Mouse (Mus musculus) embryo, embryonic 11.5 days (tissue): Measurements from ENCODE around the gene Gps1.
"Not testable (repeated sequence)": the region's sequence is repeated elsewhere in the genome, so short reads cannot be mapped to it uniquely, and the experiment has no call there.

Experiments
- DNase-seq: peaks from one replicate; pipeline ENCODE4 v3.0.0-alpha.2; 2012; ENCODE audit warnings: low read depth, low spot score

Gps1 gene

DNA sequence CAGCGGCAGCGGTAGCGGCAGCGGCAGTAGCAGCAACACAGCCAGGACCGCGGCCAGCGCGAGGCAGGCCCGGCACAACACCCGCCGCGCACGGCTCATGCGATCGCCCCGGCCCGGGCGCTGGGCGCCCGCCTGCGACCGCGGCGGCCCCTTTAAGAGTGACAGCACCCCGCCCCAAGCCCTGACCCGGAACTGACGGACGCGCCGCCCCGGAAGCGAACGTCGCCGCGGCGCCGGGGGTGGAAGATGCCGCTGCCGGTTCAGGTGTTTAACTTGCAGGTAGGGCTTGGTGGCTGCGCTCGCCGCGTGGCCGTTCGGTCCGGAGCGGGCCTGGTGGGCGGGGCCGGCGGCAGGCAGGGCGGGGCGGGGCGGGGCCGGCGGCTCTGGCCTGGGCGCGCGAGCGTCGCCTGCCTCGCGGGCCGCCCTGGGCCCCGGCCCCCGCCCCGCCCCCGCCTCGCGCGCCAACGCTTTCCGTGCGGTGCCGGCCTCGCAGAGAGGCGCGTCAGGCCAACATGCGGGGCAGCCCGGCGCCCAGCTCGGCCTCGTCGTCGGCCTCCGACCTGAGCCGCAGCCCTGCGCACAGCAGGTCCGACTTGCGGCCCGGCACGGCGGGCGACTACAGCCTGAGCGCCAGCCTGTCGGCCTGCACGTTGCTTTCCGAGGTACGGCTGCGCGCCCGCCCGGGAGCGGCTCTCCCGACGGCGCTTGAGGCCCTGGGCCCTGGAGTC, at the start of gene Gps1, which contains the start of gene Rfng:
Gene Gps1, plus strand, starts transcription at position 209 of the 728 bp plus-strand sequence.
Gene Rfng, minus strand, starts transcription at position 144 of the 728 bp plus-strand sequence.
- DNase-seq, result peak; percentile 64

DNA sequence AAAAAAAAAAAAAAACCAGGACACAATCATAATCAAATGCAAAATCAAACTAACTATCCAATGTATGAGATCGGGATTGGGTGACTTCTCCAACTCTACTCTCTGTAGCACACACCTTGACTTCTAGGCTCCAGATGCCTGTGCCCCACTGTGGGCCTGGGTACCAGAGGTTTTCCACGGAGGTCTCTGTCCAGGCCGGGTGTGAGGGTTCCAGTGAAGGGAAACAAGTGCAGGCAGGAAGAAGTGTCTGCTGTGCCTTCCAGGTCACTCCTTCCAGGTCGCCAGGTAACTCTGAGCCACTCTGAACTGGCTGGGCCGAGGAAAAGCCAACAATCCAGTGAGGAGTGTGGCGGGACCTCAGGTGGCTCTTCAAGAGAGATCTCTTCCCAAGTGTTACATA, 47.6 kb upstream of the Gps1 start:
- DNase-seq, result no peak

DNA sequence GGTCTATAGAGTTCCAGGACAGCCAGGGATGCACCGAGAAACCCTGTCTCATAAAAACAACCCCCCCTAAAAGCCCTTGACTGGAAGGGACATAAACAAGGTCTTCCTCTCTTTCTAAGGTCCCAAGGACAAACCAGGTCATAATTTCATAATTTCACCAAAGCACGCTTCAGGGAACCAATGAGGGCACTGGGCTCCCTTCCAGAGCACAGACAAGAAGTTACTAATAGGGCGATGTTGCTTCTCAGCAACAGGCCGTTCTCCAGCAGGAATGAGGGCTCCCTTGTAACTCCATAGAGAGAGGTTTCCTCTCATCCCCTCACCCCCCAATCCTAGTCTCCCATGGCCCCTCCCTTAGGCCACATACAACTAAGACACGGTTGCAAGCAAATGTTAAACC, 43.1 kb upstream of the Gps1 start:
- DNase-seq, result no peak

DNA sequence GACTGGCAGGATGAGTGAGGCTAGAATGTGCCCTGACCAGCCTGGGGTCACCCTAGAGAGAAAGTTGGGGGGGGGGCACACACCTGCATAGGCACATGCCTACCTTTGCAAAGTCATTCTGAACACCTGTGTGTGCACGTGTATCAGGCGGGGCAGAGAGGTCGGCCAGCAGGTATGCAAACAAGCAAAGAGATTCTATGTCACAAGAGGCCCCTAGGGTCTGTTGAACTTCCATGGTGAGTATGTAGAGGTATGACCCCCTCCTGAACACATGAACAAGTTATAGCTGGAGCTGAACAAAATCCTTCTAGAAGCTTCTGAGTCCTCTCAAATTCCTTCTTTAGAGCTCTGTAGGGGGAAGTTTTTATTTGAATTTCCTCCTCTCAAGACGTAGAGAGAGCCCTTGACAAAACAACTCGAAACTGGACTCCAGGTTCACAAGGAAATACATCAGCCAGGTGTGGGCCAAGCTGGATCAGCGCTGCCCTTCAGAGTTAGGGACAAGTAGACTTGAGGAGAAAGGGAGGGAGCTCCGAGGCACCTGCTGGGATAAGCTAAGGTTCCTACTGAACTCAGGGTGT, 39.9 kb upstream of the Gps1 start:
- no peak for DNase-seq

DNA sequence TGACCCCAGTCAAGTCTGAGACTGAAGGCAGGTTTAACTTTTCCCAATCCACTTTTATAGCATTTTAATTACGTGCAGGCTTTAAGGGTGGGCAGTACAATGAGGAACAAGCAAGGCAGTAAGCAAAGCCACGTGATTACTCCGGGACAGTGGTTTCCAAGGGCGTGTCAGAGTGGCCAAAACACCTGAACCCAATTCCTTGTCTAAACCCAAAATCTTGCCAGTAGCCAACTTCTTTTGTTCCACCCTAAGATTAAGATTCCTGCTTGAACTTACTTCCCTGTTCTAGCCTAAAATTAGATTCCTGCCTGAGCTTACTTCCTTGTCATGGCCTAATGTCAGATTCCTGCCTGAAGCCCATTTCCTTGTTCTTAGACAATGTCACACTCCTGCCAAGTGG, 36.1 kb upstream of the Gps1 start:
- DNase-seq, result no peak

DNA sequence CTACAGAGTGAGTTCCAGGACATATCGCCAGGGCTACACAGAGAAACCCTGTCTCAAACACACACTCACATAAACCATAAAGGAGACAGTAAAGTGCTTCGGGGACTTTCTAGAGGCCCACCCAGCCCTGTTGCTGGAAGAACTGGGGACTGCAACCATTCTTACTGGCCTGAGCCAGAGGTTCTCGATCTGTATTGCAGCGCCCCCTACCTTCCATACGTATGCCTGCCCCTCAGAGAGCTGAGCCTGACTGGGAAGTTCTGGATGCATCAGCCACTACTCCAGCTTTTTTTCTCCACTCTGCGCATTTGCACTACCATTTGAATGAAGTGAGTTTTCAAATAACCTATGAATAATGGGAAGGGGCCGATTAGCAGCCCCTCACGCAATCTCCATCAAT, 34.6 kb upstream of the Gps1 start:
- no peak for DNase-seq

DNA sequence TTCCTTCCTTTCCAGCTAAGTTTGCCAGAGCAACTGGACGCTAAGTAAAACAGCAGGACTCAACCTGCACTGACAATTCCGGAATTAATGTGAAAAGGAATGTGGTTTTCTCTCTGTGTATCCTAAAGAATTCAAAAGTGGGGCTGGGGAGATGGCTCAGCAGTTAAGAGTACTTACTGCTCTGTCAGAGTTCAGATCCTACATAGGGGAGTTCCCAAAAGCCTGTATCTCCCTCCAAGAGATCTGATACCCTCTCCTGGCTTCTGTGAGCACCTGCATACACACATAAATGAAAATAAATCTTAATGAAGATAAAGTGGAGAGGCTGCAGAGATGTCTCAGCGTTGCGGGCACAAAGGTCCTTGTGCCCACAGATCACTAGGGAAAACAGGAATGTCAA, 32.5 kb upstream of the Gps1 start:
- DNase-seq, result no peak

DNA sequence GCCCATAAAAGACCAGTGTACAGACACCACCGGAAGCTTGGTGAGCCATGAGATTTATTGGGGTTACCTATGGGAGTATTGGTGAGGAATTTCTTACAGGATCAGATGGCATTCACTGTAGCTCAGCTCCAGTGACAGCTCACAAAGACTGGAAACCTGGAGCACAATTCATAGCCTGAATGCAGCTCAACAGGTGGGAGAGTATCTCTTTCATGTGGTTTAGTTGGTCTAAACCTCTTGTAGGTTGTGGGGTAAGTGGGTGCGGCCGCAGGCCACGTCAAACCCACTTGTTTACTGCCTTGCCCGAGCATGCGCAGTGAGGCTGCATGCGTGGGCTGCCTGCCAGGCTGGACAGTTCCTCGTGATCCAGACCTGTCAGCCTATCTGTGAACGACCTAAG, 23.8 kb upstream of the Gps1 start:
- no peak for DNase-seq

DNA sequence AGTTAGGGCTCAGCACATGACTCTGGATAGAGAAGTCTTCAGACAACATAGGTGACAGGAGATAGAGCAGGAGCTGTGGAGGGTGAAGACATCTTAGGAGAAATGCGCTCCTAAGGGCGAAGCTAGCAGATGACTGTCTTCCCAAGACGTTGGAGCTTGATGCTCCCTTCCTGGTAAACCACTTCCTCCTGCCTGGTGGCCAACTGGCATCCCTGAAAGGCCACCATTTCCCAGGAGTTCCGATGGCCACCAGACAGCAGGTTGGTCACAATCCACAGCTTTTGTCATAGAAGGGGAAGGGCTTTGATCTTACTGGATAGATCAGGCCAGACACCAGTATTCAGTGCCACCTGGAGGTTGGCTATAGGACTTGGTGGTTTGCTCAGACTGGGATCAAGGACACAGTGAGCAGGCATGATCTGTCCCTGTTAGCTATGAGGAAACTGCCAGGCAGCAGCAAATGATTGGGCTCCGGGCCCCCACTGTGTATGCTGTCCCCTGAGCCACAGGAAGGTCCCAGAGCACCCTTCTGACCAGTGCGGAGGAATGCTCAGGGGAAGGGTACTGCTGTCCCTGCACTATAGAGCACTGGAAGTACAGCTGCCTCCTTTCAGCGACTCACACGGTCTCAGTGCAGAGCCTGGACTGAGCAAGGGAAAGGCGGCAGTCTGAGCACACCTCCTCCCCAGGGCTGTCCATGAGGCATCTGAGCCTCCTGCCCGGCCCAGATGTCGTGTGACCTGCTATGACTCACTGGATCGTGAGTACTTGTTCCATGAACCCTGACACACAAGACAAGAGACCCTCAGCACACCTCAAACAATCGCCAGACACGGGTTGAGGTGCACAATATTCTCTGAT, 22.0 kb upstream of the Gps1 start:
- DNase-seq, result no peak

DNA sequence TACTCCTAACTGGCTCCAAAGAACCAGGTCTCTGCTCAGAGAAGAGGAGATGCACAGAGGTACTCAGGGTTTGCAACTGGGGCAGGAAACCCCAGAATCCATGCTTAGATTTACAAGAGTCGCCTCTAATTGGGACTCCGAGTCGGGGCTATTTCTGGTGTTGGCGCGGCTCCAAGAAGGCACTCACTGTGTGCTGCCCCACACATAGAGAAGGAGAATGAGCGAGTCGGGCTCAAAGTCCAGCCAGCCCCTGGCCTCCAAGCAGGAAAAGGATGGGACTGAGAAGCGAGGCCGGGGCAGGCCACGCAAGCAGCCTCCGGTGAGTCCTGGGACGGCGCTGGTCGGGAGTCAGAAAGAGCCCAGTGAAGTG, 21.4 kb upstream of the Gps1 start, which contains the start of gene Hmga1b:
Gene Hmga1b, plus strand, starts transcription at position 123 of the 370 bp plus-strand sequence.
- not testable (repeated sequence) for DNase-seq

DNA sequence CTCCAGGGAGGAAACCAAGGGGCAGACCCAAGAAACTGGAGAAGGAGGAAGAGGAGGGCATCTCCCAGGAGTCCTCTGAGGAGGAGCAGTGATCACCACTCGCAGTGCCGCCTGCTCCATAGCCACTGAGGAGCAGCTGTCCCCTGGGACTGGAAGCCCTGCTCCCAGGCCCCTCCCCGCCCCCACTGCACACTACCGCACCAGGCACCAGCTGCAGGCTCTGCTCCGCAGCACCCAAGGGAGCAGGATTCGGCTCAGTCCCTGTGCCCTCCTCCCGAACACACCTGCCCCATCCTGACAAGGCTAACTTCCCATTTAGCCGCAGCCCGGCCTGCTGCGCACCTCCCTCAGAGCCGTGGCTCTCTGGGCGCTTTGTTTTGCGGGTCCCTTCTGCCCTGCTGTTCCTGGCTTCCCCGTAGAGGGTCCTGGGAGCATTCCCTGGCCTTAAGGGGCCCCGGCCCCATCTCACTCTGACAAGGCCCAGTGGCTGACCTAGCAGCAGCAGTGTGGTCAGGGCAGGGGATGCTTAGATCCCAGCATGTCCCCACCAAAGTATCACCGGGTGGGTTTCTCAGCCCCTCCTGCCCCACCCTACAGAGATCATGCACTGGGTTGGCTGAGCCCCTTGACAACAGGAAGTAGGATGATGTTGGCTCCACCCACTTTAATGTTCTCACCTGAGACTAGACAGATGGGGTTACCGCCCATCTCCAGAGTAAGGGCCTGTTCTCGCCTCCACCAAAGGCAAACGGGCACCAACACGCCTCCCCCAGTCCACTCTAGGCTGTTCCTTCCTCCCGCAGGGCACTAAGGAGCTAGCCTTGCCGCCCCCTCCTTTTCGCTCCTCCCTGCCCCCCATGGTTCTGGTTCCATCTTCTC, 20.7 kb upstream of the Gps1 start:
- DNase-seq, result not testable (repeated sequence)

DNA sequence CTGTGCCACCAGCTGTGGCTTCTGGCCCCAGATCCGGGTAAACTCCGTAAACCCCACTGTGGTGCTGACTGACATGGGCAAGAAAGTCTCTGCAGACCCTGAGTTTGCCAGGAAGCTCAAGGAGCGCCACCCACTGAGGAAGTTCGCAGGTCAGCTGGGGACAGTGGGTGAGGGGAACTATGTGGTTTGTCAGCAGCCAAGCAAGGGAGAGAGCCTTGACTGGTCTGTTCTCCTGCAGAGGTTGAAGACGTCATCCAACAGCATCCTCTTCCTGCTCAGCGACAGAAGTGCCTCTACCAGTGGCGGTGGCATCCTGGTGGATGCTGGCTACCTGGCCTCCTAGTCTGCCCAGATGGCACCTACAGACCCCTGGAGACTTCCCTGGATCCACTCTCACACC, 17.0 kb upstream of the Gps1 start:
- DNase-seq, result not testable (repeated sequence)

DNA sequence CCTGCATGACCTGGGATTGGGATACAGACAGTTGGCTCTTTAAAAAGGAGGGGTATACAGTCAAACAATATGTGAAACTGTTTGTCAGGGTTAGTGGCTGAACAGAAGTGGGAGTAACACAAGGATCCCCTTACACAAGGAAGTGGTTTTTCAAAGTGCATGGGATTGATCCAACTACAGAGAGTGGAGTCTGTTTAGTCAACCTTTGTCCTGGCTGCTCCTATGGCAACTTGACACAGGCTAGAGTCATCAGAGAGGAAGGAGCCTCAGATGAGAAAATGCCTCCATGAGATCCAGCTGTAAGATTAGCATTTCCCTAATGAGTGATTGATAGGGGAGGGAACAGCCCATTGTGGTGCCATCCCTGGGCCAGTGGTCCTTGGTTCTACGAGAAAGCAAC, 15.9 kb upstream of the Gps1 start:
- no peak for DNase-seq

DNA sequence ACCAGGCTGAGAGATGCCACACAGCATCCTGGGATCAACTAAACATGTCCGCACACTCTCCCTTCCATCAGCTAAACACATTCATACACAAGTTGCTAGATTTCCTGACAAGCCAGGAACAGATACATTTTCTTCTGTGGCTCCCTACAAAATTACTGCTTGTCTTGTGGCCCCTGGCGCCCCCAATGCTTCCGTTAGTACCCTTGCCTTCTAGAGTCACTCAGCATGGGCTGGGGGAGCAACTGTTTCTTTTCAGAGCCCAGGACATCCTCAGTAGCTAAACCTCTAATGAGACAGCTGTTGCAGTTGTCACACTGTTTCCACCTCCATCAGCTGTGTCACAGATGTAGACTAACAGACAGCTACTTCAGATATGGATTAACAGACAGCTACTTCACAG, 11.3 kb upstream of the Gps1 start:
- no peak for DNase-seq

DNA sequence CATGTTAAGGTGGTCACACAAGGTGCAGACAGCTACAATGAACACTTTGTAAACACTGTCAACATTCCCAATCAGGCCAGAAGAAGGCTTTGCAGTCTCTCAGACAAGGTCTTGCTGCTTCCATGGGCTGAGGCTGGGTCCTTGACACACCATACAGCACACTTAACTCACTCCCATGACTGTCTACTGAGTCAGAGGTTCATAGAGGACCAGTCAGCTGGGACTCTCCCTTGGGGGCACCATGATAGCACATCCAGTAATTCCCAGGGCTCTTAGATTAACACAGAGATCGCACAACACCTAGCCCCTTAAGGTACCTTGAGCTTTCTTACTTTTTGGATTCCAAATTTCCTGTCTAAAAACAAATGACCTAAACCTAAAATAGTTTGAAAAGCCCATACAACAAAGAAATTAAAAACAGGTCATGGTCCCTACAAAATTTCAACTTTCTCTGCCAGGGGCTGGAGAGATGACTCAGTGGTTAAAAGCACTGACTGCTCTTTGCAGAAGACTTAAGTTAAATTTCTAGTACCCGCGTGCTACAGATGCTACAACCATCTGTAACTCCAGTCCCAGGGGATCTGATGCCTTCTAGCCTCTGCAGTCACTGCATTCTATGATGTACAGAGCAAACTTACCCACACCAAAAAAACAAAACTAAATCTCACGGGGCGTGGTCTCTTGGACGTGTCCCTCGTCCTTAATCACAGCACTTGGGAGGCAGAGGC, 10.4 kb upstream of the Gps1 start:
- DNase-seq, result no peak

DNA sequence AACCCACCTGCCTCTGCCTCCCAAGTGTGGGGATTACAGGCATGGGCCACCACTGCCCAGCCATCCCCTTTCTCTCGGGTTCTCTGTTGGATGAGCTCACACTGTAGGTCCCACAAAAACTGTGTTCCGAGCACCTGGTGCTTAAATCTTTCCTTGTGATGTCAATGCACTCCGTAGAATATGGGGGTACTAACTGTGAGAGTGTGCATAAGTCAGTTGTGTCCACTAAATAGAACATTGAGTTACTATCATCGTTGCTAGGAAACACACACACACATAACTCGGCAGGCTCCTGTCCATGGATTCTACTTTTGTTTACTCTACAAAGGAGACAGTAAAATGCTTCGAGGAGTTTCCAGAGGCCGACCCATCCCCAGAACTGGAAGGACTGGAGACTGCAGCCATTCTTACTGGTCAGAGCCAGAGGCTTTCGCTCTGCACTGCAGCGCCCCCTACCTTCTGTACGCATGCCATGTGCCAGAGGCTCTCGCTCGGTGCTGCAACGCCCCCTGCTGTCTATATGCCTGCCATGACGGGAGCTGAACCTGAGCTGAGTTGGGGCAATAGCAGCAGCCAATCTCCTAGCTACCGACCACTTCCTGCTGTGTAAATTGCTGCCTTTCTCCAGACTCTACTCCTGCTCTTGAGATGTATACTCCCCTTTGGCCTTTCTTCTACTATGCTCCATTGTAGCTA, 8.2 kb upstream of the Gps1 start:
- DNase-seq, result peak; percentile 88

DNA sequence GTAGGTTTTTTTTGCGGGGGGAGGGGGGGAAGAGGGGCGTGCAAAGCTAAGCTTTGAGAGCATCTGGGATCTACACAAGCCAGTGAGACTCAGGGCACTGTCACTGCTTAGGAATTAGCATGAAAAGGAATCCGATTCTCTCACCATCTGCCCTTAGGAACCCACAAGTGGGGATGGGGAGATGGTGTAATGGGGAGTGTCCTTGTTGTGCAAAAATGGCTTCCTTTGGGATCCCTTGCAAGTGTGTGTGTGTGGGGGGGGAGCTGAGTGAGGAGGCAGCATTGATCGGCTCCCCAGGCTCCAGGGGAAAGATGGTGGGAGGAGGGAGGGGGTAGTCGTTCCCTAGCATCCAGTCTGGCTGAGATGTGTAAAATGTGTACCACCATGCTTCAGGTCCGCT, 6.9 kb upstream of the Gps1 start:
- DNase-seq, result no peak

DNA sequence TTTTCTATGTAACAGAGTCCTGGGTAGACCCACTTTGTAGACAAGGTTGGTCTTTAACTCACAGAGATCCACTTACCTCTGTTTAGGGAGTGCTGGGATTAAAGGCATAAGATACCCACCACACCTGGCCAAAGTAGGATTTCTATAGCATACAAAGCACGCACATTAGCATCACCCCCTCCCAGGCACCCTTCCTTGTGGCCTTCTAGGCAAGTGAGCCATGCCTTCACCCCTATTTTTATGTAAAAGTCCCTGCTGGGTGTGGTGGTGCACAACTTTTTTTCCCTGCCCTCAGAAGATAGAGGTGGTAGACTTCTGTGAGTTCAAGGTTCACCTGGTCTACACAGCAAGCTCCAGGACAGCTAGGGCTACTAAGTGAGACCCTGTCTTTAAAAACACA, 4.2 kb upstream of the Gps1 start:
- DNase-seq, result no peak

DNA sequence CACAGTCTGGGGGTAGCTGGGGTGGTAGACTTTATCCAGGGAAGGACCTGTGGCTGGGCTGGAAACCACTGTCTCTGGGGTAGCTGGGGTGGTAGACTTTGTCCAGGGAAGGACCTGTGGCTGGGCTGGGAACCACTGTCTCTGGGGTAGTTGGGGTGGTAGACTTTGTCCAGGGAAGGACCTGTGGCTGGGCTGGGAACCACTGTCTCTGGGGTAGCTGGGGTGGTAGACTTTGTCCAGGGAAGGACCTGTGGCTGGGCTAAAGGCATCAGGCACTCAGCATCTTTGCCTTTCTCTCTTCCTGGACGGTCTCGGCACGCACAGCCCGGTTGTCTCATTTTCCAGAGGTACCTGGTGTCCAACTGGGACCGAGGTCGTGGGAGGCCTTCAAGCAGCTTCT, 2.7 kb upstream of the Gps1 start:
- DNase-seq, result not testable (repeated sequence)

DNA sequence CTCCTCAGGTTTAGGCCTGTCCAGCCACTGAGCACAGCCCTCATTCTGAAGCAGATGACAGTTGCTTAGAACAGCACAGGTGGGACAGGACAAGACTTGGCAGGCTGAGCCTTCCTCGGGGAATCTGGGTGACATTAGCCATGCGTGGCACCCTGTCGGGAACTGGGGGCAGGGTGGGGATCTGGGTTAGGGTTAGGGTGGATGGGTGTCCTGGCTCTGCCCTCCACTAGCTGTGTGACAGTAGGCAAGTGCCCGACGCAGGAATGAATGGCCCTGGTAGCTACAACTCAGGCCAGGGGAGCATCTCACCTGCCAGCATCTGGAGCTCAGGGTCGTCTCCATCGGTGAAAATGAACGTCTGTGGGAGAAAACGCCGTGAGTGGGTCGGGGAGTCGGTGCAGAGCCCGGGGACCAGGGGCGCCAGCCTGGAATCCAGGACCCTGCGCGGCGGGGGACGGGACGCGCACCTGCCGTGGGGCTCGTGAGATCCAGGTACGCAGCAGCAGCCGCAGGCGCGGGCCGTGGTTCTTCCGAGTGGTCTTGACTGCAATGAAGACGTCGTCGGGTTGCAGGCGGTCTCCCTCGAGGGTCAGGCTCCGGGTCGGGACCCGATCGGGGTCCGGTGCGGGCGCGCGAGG, 527 bp upstream of the Gps1 start:
- DNase-seq, result no peak
